Mouse (Mus musculus) B cell, adult 62 days (primary cell): ENCODE measurements around the gene Angel1. TPM values are rescaled to one million over a fixed set of nuclear protein-coding genes. Genes with fewer than 3 reads are reported as not detected.

Experiments used
- total RNA-seq: library from RNA; stranded (reverse); gene quantifications from 4 replicates; pipeline ENCODE4 v1.2.4, GENCODE M21; 2023

The Angel1 gene
- 7.7 to 11.0 TPM (median 9.1 TPM) in 4 replicates for total RNA-seq

DNA sequence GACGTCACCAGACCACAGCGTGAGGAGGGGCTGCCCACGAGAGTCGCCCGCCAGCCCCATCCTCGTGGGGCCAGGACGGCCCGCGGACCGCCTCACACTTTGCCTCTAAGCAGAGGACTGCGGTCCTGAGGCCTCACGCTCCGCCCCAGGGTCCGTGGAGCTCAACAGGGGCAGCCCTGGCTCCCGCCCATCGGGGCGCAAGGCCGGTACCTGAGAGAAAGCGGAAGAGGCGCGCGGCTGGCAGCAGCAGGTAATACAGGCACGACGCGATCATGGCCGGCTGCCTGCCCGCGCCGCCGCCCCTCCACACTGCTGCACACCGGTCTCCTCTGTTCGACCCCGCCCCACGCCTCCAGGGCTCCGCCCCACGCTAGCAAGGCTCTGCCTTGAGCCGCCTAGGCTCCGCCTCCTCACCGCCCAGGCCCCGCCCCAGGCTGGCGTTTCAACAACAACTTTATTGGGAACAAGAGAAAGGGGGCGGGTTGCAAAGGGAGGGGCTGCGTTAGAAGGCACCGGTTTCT, at the start of gene Angel1:
TSS of gene Angel1 (minus strand) at position 341 of the 521 bp plus-strand sequence.

DNA sequence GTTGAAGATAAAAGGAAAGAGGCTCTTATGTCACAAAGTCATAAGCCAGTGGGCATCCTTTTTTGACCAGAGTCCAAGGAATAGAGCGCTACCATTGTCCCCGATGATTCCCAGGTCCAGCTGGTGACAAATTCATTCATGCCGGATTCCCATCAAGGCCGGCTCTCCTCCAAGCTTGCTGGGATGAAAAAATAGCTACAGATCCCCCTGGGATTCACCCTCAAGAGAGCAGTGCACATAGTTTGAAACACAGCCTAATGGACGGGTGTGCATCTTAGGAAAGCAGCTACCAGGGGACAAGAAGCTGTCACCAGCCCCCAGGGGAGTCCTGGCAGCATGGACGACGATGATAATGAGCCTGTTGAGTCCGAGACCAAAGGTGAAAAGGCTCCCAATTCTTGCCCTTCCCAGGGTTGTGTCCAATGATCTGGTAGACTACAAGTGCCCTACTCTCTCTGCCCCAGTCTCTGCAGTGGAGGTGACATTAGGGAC, 8.1 kb upstream of the Angel1 start, which contains the start of gene Lrrc74a:
TSS of gene Lrrc74a (plus strand) at position 51 of the 492 bp plus-strand sequence.

DNA sequence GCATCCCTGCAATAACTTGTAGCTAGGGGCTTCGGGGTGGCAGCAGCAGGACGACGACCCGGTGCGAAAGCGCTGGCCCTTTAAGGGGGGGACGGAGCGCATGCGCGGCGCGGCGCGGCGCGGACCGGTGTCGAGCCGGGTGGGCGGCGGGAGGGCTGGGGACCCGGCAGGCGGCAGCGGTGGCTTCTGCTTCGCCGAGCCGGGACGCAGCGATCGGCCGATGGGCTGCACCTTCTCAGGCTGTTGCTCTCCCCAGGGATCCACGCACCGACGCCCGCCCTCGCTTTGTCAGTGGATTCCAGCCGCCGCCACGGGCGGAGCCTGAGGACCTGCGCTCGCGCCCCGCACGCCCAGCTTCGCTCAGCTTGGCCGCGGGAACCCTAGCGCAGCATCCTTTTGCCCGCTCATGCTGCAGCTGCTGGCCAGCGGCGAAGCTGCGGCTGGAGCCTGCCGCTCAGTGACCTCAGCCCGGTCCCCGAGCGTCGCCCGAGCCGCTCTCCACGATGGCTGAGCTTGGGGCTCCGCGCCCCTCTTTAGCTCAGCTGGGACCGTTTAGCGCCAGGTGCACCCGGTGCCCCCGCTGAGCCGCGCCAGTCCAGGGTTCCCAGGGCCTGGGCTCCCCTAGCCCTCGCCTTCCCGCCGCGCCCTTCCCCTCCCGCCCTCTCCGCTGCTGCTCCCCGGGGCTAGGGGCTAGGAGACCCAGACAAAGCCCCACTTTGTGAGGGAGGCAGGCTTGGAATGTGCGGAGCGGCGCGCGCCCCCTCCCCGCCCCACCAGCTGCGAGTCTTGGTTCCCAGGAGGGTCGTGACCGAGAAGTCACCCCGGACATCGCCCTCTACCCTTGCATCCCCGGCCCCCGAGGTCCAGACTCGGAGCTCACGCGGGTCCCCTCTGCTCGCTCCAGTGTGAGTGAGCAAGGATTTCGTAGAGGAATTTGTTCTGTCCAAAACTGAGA, 47.4 kb downstream of the Angel1 start, which contains the start of gene Vash1:
TSS of gene Vash1 (plus strand) at position 110 of the 955 bp plus-strand sequence.

Other genes with a start within 250 kb of the Angel1 start
- gene Vash1, start 47.8 kb downstream of the Angel1 start, total RNA-seq: not detected in 4 replicates
- gene Lrrc74a, start 7.9 kb upstream of the Angel1 start, total RNA-seq: not detected in 4 replicates
- 54.6 to 56.6 TPM (median 55.2 TPM) in 4 replicates for gene Irf2bpl, start 158.3 kb upstream of the Angel1 start, total RNA-seq
- gene Cipc, start 220.6 kb upstream of the Angel1 start, total RNA-seq: 49.2 to 55.1 TPM (median 53.5 TPM) in 4 replicates